Mouse (Mus musculus): Measurements from ENCODE around the gene Zbtb22. TPM values are rescaled to one million over a fixed set of nuclear protein-coding genes. Genes with fewer than 3 reads are reported as not detected.
A peak's percentile ranks its signal among the peaks of the same experiment; 100 is the strongest.
"Not testable (repeated sequence)": the region's sequence is repeated elsewhere in the genome, so short reads cannot be mapped to it uniquely, and the experiment has no call there.

The Zbtb22 gene
- total RNA-seq (2018; cell fraction: chromatin; rRNA removed), result 10 to 100 TPM; 19.6 to 48.0 (median 32.3) TPM
- total RNA-seq (2018; cell fraction: cytosol; rRNA removed), result 10 to 100 TPM; 20.3 to 33.9 (median 27.8) TPM
- total RNA-seq (2018; cell fraction: nucleus; rRNA removed), result 10 to 100 TPM; 23.9 to 53.5 (median 40.4) TPM
- 18.2 to 24.0 TPM (median 21.3 TPM) in 3 replicates for polyA plus RNA-seq (2018)

- Histone ChIP-seq H3K27ac (peak within 1 kb of the TSS; percentile 38), H3K36me3 (ENCODE audit: inconsistent target) (peaks cover 56% of the 10 kb centered on the region; the same call in 1 of the 2 replicates), H3K4me3 (ENCODE audit: inconsistent target) (peak within 1 kb of the TSS; percentile 74), H3K79me2 (ENCODE audit: inconsistent target) (peaks cover 88% of the 10 kb centered on the region)
- 0% methylated on average over 27 of the region's 34 CpGs for WGBS (ENCODE audit: missing documents)
Measured at GRCm38 (mm10) chr17:33915671-33916250, at the start of gene Zbtb22, which contains the start of gene Tapbp. TSS of gene Zbtb22 (plus strand) at chr17:33915904. TSS of gene Tapbp (plus strand) at chr17:33915899.

GRCm38 (mm10) chr17:33873537-33873936, 42.2 kb upstream of the Zbtb22 start, which contains the start of gene Gm7029:
TSS of gene Gm7029 (plus strand) at chr17:33873837.
- WGBS (ENCODE audit: missing documents), result no CpG with 5 or more reads among the region's 12 CpGs

GRCm38 (mm10) chr17:33874411-33874810, 41.3 kb upstream of the Zbtb22 start:
- no peak overlapping the region for H3K27ac ChIP-seq
- 90% methylated on average over 6 of the region's 11 CpGs for WGBS (ENCODE audit: missing documents)
- no peak overlapping the region for H3K4me3 ChIP-seq (ENCODE audit: inconsistent target)
- H3K79me2 ChIP-seq (ENCODE audit: inconsistent target), result no peaks in the 10 kb centered on the region
- no peaks in the 10 kb centered on the region for H3K36me3 ChIP-seq (ENCODE audit: inconsistent target)

More at GRCm38 (mm10) chr17:33873537-33873936, 42.2 kb upstream of the Zbtb22 start, which contains the start of gene Gm7029:
- H3K27ac ChIP-seq; H3K79me2 ChIP-seq (ENCODE audit: inconsistent target); H3K36me3 ChIP-seq (ENCODE audit: inconsistent target); H3K4me3 ChIP-seq (ENCODE audit: inconsistent target): not testable (repeated sequence)

GRCm38 (mm10) chr17:33875797-33876196, 39.9 kb upstream of the Zbtb22 start:
- 98% methylated on average over 5 of the region's 5 CpGs for WGBS (ENCODE audit: missing documents)
- H3K36me3 ChIP-seq (ENCODE audit: inconsistent target); H3K79me2 ChIP-seq (ENCODE audit: inconsistent target); H3K27ac ChIP-seq; H3K4me3 ChIP-seq (ENCODE audit: inconsistent target): not testable (repeated sequence)

- H3K27ac ChIP-seq; H3K4me3 ChIP-seq (ENCODE audit: inconsistent target); H3K36me3 ChIP-seq (ENCODE audit: inconsistent target): not testable (repeated sequence)
- 90% methylated on average over 5 of the region's 11 CpGs for WGBS (ENCODE audit: missing documents)
- peaks cover 39% of the 10 kb centered on the region for H3K79me2 ChIP-seq (ENCODE audit: inconsistent target)
Measured at GRCm38 (mm10) chr17:33884320-33884719, 31.4 kb upstream of the Zbtb22 start.

GRCm38 (mm10) chr17:33887802-33888201, 27.9 kb upstream of the Zbtb22 start:
- H3K79me2 ChIP-seq (ENCODE audit: inconsistent target), result peaks cover 47% of the 10 kb centered on the region
- H3K27ac ChIP-seq; H3K36me3 ChIP-seq (ENCODE audit: inconsistent target); H3K4me3 ChIP-seq (ENCODE audit: inconsistent target): not testable (repeated sequence)
- WGBS (ENCODE audit: missing documents), result 88% methylated on average over 2 of the region's 2 CpGs

GRCm38 (mm10) chr17:33888230-33888629, 27.5 kb upstream of the Zbtb22 start:
- not testable (repeated sequence) for H3K4me3 ChIP-seq (ENCODE audit: inconsistent target); H3K27ac ChIP-seq; H3K36me3 ChIP-seq (ENCODE audit: inconsistent target)
- peaks cover 47% of the 10 kb centered on the region for H3K79me2 ChIP-seq (ENCODE audit: inconsistent target)

GRCm38 (mm10) chr17:33889941-33890532, 25.7 kb upstream of the Zbtb22 start:
- not testable (repeated sequence) for H3K36me3 ChIP-seq (ENCODE audit: inconsistent target)
- WGBS (ENCODE audit: missing documents), result 1% methylated on average over 38 of the region's 44 CpGs
- Histone ChIP-seq H3K4me3 (ENCODE audit: inconsistent target) (peak overlapping the region; percentile 62), H3K27ac (peak overlapping the region; percentile 50), H3K79me2 (ENCODE audit: inconsistent target) (peaks cover 47% of the 10 kb centered on the region)

GRCm38 (mm10) chr17:33890533-33891059, 25.1 kb upstream of the Zbtb22 start, which contains the start of gene Kifc1:
TSS of gene Kifc1 (minus strand) at chr17:33890661.
- Histone ChIP-seq H3K36me3 (ENCODE audit: inconsistent target) (no peaks in the 10 kb centered on the region), H3K79me2 (ENCODE audit: inconsistent target) (peaks cover 45% of the 10 kb centered on the region), H3K4me3 (ENCODE audit: inconsistent target) (peak within 1 kb of the TSS; percentile 62), H3K27ac (peak within 1 kb of the TSS; percentile 50)
- under 1% methylated on average over 38 of the region's 49 CpGs for WGBS (ENCODE audit: missing documents)

- H3K4me3 ChIP-seq (ENCODE audit: inconsistent target), result no peak overlapping the region
- no peaks in the 10 kb centered on the region for H3K36me3 ChIP-seq (ENCODE audit: inconsistent target)
- H3K79me2 ChIP-seq (ENCODE audit: inconsistent target), result peaks cover 38% of the 10 kb centered on the region
- H3K27ac ChIP-seq, result no peak overlapping the region
- WGBS (ENCODE audit: missing documents), result 66% methylated on average over 2 of the region's 2 CpGs
Measured at GRCm38 (mm10) chr17:33891357-33891756, 24.3 kb upstream of the Zbtb22 start.

GRCm38 (mm10) chr17:33891892-33892291, 23.8 kb upstream of the Zbtb22 start:
- 70% methylated on average over 6 of the region's 6 CpGs for WGBS (ENCODE audit: missing documents)
- peaks cover 32% of the 10 kb centered on the region for H3K79me2 ChIP-seq (ENCODE audit: inconsistent target)
- not testable (repeated sequence) for H3K27ac ChIP-seq; H3K4me3 ChIP-seq (ENCODE audit: inconsistent target); H3K36me3 ChIP-seq (ENCODE audit: inconsistent target)

GRCm38 (mm10) chr17:33892429-33892828, 23.3 kb upstream of the Zbtb22 start:
- Histone ChIP-seq H3K79me2 (ENCODE audit: inconsistent target) (peaks cover 27% of the 10 kb centered on the region), H3K27ac (no peak overlapping the region), H3K4me3 (ENCODE audit: inconsistent target) (no peak overlapping the region), H3K36me3 (ENCODE audit: inconsistent target) (no peaks in the 10 kb centered on the region)
- WGBS (ENCODE audit: missing documents), result 79% methylated on average over 7 of the region's 7 CpGs

GRCm38 (mm10) chr17:33893011-33893410, 22.7 kb upstream of the Zbtb22 start:
- H3K27ac ChIP-seq; H3K4me3 ChIP-seq (ENCODE audit: inconsistent target); H3K36me3 ChIP-seq (ENCODE audit: inconsistent target): not testable (repeated sequence)
- WGBS (ENCODE audit: missing documents), result 79% methylated on average over 4 of the region's 4 CpGs
- H3K79me2 ChIP-seq (ENCODE audit: inconsistent target), result peaks cover 21% of the 10 kb centered on the region

- 48% methylated on average over 6 of the region's 6 CpGs for WGBS (ENCODE audit: missing documents)
Measured at GRCm38 (mm10) chr17:33897114-33897794, 18.4 kb upstream of the Zbtb22 start.

More at GRCm38 (mm10) chr17:33897114-33897794, 18.4 kb upstream of the Zbtb22 start:
- no peaks in the 10 kb centered on the region for H3K79me2 ChIP-seq (ENCODE audit: inconsistent target)
- H3K27ac ChIP-seq, result no peak overlapping the region
- no peaks in the 10 kb centered on the region for H3K36me3 ChIP-seq (ENCODE audit: inconsistent target)
- H3K4me3 ChIP-seq (ENCODE audit: inconsistent target), result no peak overlapping the region
